Mouse (Mus musculus): ENCODE results near the gene Ccdc146.

Gene Ccdc146

DNA sequence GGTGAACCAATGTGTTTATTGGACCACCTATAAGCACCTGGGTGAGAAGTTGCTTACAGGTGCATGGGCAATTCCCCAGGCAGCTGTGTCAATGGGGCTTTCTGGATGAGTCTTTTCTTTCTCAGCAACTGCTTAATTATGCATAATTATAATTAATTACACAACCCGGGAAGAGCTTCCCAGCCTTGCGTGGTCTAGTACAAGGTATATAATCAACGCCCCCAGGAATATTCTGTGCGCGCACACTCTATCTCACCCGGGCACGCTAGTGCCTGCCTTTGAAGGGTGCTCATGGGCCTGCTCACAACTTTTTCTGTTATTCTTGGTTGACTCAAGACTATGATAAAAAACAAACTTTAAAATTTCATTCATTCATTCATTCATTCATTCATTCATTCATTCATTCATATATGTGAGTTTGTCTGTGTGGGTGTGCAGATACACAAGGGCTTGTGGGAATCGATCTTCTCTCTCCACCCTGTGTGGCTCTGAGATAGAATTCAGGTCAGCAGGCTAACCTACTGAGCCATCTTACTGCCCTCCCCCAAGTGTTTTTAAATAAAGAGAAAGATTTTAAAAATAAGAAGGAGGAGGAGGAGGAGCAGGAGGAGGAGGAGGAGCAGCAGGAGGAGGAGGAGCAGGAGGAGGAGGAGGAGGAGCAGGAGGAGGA is 160.0 kb downstream of the Ccdc146 start:
- DNase-seq (ENCODE audit: low read depth, low spot score) = no peak

GRCm38 (mm10) chr5:21263202-21264055 is 161.0 kb downstream of the Ccdc146 start:
- DNase-seq (ENCODE audit: low read depth, low spot score) = no peak

GRCm38 (mm10) chr5:21261202-21261844 is 163.2 kb downstream of the Ccdc146 start:
- DNase-seq (ENCODE audit: low read depth, low spot score) = no peak

DNA sequence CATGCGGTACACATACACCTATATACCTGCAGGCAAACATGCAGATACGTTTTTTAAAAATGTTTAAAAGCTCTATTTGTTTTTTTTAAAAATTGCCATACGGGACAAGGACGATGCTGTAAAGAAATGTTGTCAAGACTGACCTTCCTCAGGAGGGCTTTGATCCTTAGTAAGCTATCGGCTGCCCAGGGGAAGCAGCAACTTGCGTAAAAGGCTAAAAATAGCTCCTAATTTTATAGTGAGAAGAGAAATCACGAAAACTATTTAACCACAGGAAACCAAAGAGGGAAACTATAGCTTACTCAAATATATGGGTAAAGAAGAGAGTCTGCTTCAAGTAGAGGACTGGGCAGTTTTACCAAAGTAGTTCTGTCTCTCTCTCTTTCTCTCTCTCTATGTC is 163.7 kb downstream of the Ccdc146 start:
- no peak for DNase-seq (ENCODE audit: low read depth, low spot score)

GRCm38 (mm10) chr5:21257806-21258205 is 166.7 kb downstream of the Ccdc146 start:
- DNase-seq (ENCODE audit: low read depth, low spot score) = no peak

DNA sequence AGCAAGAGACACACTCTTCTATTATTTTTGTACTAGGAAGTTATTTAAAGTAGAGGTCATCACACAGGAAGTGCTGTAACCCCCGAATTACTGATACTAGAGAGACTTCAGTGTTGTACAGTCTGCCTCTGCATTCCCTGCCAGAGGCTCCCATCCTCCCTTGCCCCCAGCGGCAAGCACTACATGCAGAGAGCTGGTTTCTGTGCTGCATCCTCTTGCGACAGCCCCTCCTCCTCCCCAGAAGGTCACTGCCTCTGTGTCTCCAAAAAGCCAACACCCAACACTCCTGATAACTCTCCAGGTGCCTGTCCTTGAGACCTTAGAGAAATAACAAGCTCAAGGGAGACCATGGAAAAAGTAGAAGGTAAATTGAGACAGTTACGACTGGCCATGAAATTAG is 167.4 kb downstream of the Ccdc146 start:
- no peak for DNase-seq (ENCODE audit: low read depth, low spot score)

DNA sequence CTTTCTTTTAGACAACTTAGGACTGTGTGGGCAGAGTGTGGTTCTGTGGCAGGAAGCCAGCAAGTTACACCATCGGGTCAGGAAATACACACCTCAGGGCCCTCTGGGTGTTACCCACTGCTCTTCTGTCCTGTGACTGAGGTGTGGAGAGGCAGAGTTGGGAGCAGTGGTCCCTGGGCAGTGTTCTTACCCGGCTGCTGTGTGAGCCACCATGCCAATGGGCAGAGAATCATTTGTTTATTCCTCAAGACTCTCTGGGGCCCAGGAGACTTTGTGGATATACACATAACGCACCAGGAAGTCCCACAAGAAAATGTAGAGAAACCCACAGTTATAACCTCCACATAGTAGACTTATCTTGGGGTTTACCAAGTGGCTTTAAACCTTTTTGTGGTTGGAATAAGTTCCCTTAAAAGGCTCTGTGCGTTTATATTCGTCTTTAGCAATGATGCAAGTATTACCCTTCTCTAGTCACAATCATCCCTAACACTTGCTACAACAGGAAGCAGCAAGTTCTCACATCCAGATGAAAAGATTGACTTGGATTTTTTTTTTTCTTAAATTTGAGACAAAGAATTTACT is 168.8 kb downstream of the Ccdc146 start:
- DNase-seq (ENCODE audit: low read depth, low spot score) = no peak

DNA sequence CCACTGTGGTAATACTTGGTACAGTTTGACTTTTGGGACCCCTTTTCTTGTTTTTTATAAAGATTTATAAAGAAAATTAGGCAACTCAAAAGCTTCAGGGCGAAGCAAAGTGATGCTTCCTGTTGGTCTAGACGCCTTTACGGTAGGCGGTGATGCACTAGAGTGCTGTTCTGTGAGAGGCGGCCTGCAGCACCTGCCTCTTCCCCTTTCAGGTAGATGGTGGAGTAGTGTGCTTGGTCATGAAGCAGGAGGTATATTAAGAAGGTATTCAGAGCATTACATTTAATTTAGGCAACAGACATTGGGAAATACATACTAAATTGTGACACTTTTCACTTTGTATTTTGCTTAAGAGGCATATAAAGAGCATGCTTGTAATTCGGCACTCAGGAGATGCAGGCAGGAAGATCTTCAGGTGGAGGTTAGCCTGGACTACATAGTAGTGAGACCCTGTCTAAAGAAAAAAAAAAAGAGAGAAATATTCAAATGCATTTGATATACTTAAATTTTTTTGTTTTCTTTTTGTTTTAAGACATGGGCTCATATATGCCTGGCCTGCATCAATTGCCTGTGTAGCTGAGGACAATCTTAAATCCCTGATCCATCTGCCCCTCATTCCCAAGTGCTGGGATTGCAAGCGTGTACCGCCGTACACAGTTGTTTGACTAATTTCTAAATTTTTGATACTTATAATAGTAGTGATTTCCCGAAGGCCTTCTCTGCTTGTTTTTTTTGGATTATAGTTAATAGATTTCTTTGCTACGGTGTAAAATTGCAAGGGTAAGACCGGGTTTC is 169.5 kb downstream of the Ccdc146 start:
- DNase-seq (ENCODE audit: low read depth, low spot score) = no peak

- DNase-seq (ENCODE audit: low read depth, low spot score) = no peak
These were observed 175.6 kb downstream of the Ccdc146 start for GRCm38 (mm10) chr5:21248834-21249233.

DNA sequence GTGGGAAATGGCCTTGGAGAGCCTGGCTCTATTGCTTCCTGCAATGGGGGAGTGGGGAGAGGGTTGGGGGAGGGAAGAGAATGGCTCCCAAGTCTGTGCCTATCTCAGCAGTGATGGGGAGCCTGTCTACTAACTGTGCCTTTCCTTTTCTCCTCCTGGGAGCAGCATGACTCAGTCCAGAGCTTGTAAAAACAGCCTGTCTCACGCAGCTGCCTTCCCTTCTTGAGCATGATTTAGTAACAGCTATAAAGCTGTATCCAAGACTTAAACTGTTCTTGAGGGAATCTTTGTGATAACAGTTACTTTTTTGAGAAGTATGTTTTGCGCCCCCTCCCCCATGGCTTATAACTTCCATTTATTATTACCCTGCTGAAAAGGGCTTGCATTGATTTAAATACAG is 176.6 kb downstream of the Ccdc146 start:
- no peak for DNase-seq (ENCODE audit: low read depth, low spot score)

GRCm38 (mm10) chr5:21246794-21247193 is 177.7 kb downstream of the Ccdc146 start:
- DNase-seq (ENCODE audit: low read depth, low spot score) = no peak

- DNase-seq (ENCODE audit: low read depth, low spot score) = no peak
These were observed 179.2 kb downstream of the Ccdc146 start for GRCm38 (mm10) chr5:21245241-21245640.

DNA sequence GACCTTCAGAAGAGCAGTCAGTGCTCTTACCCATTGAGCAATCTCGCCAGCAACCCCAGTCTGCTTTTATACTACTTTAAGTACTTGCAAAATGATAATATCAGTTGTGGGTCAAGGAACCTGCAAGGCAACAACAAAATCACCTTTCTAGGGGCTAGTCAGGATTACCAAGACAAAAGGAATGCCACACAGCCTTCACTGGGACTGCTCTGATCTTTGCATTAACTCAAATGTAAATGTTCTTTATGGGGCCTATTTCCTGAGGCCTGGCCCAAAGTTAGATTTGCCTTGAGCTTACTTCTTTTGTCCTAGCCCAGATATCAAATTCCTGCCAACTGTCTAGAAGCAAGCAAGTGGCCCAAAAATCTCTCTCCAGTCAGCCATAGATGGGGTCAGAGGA is 179.9 kb downstream of the Ccdc146 start:
- no peak for DNase-seq (ENCODE audit: low read depth, low spot score)

All from retina, adult 2 months (tissue).